Mouse (Mus musculus) ES-E14 (cell line): ENCODE results near the gene Klhl12. TPM values are rescaled to one million over a fixed set of nuclear protein-coding genes. Genes with fewer than 3 reads are reported as not detected.

Experiments
- DNase-seq: peaks from one replicate; pipeline ENCODE4 v3.0.0-alpha.2; 2013; ENCODE audit warnings: low read depth, low spot score
- H3K27ac ChIP-seq: 2 replicates; pipeline ENCODE4 v1.5.1; 2012; ENCODE audit warnings: low read depth, mild to moderate bottlenecking, low read length, moderate library complexity, mixed read lengths; ENCODE audit not compliant: poor library complexity, insufficient read depth, severe bottlenecking
- H3K36me3 ChIP-seq: 2 replicates; pipeline ENCODE4 v1.6.1; 2012; ENCODE audit warnings: mild to moderate bottlenecking, low read length, moderate library complexity, mixed read lengths; ENCODE audit not compliant: control insufficient read depth, poor library complexity, insufficient read depth, severe bottlenecking
- H3K4me1 ChIP-seq, 2 experiments: fragments of 150-350 bp in 1 of 2; sonication (generic) in 1 of 2; 2 replicates each; pipeline ENCODE4 v1.6.1; 2012; ENCODE audit warnings: low read length in 2 of 2, mild to moderate bottlenecking in 1 of 2, mixed read lengths in 1 of 2; ENCODE audit not compliant: control insufficient read depth in 2 of 2, insufficient read depth in 2 of 2, poor library complexity in 1 of 2
- H3K4me3 ChIP-seq, 2 experiments: fragments of 150-350 bp in 1 of 2; sonication (generic) in 1 of 2; 2 replicates each; pipeline ENCODE4 v1.5.1; 2012; ENCODE audit warnings: low read length in 2 of 2, low read depth in 1 of 2, mild to moderate bottlenecking in 1 of 2, mixed read lengths in 1 of 2; ENCODE audit not compliant: insufficient read depth in 1 of 2, poor library complexity in 1 of 2, severe bottlenecking in 1 of 2
- H3K9ac ChIP-seq: 2 replicates; pipeline ENCODE4 v1.6.1; 2012; ENCODE audit warnings: low read depth, mild to moderate bottlenecking, low read length, mixed read lengths; ENCODE audit not compliant: poor library complexity, insufficient read depth, severe bottlenecking
- H3K9me3 ChIP-seq: fragments of 150-350 bp; sonication (generic); 2 replicates; pipeline ENCODE4 v1.6.1; 2012; ENCODE audit warnings: low read depth, mild to moderate bottlenecking, low read length; ENCODE audit not compliant: control insufficient read depth, insufficient read depth
- CHD2 ChIP-seq: IDR thresholded peaks from 2 replicates; pipeline ENCODE4 v1.6.1; 2014; ENCODE audit warnings: mild to moderate bottlenecking, low read depth, low read length, inconsistent platforms
- HCFC1 ChIP-seq: IDR thresholded peaks from 2 replicates; pipeline ENCODE4 v1.6.1; 2012; ENCODE audit warnings: low read length, inconsistent platforms, borderline replicate concordance; ENCODE audit not compliant: insufficient read depth
- MAFK ChIP-seq: IDR thresholded peaks from 2 replicates; pipeline ENCODE4 v1.6.1; 2014; ENCODE audit warnings: mild to moderate bottlenecking, low read depth, low read length, inconsistent platforms; ENCODE audit not compliant: insufficient read depth
- ZC3H11A ChIP-seq: IDR thresholded peaks from 2 replicates; pipeline ENCODE4 v1.6.1; 2012; ENCODE audit warnings: low read depth, mild to moderate bottlenecking, inconsistent platforms, low read length, borderline replicate concordance
- ZNF384 ChIP-seq: IDR thresholded peaks from 2 replicates; pipeline ENCODE4 v1.6.1; 2012; ENCODE audit warnings: low read depth, low read length, inconsistent platforms
- in situ Hi-C, 2 experiments: fragments of 600-800 bp; cut with MboI; formaldehyde crosslinking; loops; one replicate each; pipeline ENCODE4 v1.15.1; 2025; ENCODE audit warnings: low sequenced_read_pairs in 2 of 2, inconsistent platforms in 1 of 2; ENCODE audit not compliant: unreplicated experiment in 2 of 2
- total RNA-seq: library from RNA; depleted of rRNA; stranded (reverse); fragments of 300-350 nt; gene quantifications from 2 replicates; pipeline ENCODE4 v1.2.3, GENCODE M21; 2012

The Klhl12 gene
- total RNA-seq, 1 experiment, result 22.7 TPM

DNA sequence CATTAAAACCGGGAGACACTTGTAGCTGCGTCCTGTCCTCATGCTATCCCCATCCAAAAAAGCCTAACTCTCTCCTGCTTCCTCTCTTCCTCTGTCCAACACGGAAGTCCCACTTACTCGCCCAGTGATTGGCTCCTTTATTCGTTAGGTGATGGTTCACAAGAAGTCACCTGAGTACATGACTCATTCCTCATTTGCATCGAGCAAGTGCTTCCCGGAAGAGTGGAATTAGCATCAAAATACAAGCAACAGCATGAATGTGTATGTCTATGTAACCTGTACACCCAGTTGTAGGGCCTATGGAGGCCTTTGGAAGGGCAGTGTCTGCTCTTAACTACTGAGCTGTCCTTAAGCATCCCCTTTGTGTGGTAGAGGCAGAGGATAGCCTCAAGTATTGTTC, 36.9 kb downstream of the Klhl12 start:
- H3K4me1 ChIP-seq, result no peaks in the 10 kb centered on the region; a peak in 1 of 4 replicates
- H3K27ac ChIP-seq, result peak overlapping the region; percentile 68; the same call in 1 of the 2 replicates
- H3K36me3 ChIP-seq, result peaks cover 13% of the 10 kb centered on the region; the same call in 1 of the 2 replicates
- TF ChIP-seq ZC3H11A (no peak), MAFK (no peak), HCFC1 (no peak), CHD2 (no peak), ZNF384 (no peak)
- in situ Hi-C loops, result no loop called here
- H3K4me3 ChIP-seq, result no peak overlapping the region
- DNase-seq, result no peak
- no peaks in the 10 kb centered on the region for H3K9me3 ChIP-seq
- H3K9ac ChIP-seq, result no peak overlapping the region

- Histone ChIP-seq H3K9me3 (no peaks in the 10 kb centered on the region), H3K4me1 (no peaks in the 10 kb centered on the region; a peak in 1 of 4 replicates), H3K36me3 (peaks cover 11% of the 10 kb centered on the region; the same call in 1 of the 2 replicates), H3K4me3 (no peak overlapping the region), H3K9ac (no peak overlapping the region), H3K27ac (no peak overlapping the region)
- in situ Hi-C loops, result no loop called here
- DNase-seq, result no peak
- TF ChIP-seq ZNF384 (no peak), HCFC1 (no peak), CHD2 (no peak), MAFK (no peak), ZC3H11A (no peak)
Observed at GRCm38 (mm10) chr1:134493496-134493895, 38.2 kb downstream of the Klhl12 start.

GRCm38 (mm10) chr1:134493956-134494355, 38.6 kb downstream of the Klhl12 start:
- peak overlapping the region; percentile 53; the same call in 1 of the 2 replicates for H3K9ac ChIP-seq
- no peak for DNase-seq
- peaks cover 6% of the 10 kb centered on the region; the same call in 1 of the 2 replicates for H3K36me3 ChIP-seq
- H3K9me3 ChIP-seq, result no peaks in the 10 kb centered on the region
- peak overlapping the region; percentile 44 to 90; a peak in 3 of 4 replicates for H3K4me3 ChIP-seq
- no peak for TF ChIP-seq HCFC1
- no peak for TF ChIP-seq CHD2
- TF ChIP-seq MAFK, result no peak
- no peak for TF ChIP-seq ZC3H11A
- TF ChIP-seq ZNF384, result no peak
- no peak overlapping the region for H3K27ac ChIP-seq
- in situ Hi-C loops, result no loop called here
- peaks cover 0 to under 1% of the 10 kb centered on the region in 2 experiments; a peak in 1 of 4 replicates for H3K4me1 ChIP-seq

DNA sequence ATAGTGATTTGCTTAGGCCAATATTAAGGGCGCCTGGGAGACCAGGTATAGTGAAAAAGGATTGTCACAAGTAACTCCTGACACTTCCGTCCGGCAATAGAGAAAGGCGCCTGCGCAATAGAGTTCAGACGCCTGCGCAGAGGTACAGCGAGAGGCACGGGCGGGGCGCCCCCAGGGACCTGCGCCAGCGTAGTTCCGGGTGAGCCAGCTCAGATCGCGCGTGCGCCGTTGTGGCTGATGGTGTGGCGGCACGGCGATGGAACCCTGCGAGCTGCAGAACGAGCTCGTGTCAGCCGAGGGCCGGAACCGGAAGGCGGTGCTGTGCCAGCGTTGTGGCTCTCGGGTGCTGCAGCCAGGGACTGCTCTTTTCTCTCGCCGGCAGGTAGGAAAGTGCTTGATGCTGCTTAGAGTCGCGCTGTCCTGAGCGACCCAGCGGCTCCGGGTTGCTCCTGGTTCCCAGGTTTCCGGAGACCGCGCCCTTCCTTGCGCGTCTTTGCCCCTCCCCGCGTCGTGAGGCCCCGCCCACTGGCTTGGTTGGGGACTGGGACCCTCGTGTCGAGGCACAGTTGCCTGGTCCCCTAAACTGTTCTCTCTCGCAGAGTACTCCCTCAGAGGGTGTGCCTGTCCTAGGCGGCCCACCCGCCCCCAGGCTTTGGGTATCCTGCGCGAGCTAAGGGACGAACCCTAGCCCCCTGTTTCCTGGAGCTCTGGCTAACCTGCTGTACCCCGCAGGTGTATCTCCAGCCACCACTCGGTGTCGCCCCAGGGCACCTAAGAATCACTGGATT, 39.3 kb downstream of the Klhl12 start, which contains the start of gene Rabif:
Rabif (plus strand) TSS at position 221 of the 788 bp plus-strand sequence.
- Histone ChIP-seq H3K9me3 (no peaks in the 10 kb centered on the region), H3K9ac (peak within 1 kb of the TSS; percentile 82), H3K4me3 (peak within 1 kb of the TSS; percentile 72 to 90), H3K4me1 (peaks cover 0 to 1% of the 10 kb centered on the region in 2 experiments; a peak in 1 of 4 replicates), H3K27ac (peak within 1 kb of the TSS; percentile 85), H3K36me3 (peaks cover 2% of the 10 kb centered on the region; the same call in 1 of the 2 replicates)
- TF ChIP-seq ZNF384 (no peak), ZC3H11A (no peak), MAFK (no peak), HCFC1 (peak; percentile 29; the same call in 1 of the 2 replicates)
- in situ Hi-C loops, result no loop called here
- peak; percentile 93 for DNase-seq
